Mouse (Mus musculus) myocyte (in vitro differentiated cells): ENCODE data around the gene Pfn3.

Experiments used
- POLR2A ChIP-seq: IDR thresholded peaks from one replicate; pipeline ENCODE4 v1.6.1; 2011; ENCODE audit warnings: low read depth, mild to moderate bottlenecking, control low read depth, moderate library complexity; ENCODE audit not compliant: insufficient read length
- POLR2AphosphoS2 ChIP-seq: IDR thresholded peaks from one replicate; pipeline ENCODE4 v1.6.1; 2011; ENCODE audit warnings: low read depth, control low read depth; ENCODE audit not compliant: insufficient read length
- TCF12 ChIP-seq: IDR thresholded peaks from one replicate; pipeline ENCODE4 v1.6.1; 2011; ENCODE audit warnings: mild to moderate bottlenecking, control low read depth; ENCODE audit not compliant: poor library complexity, insufficient read depth, severe bottlenecking
- TCF3 ChIP-seq: IDR thresholded peaks from one replicate; pipeline ENCODE4 v1.6.1; 2011; ENCODE audit warnings: low read depth, control low read depth; ENCODE audit not compliant: insufficient read length

- TF ChIP-seq POLR2A (no peak), POLR2AphosphoS2 (no peak), TCF12 (no peak), TCF3 (no peak)
These were observed 10.8 kb downstream of the Pfn3 start for GRCm38 (mm10) chr13:55403935-55404852.
